Mouse (Mus musculus): ENCODE data around the gene Vmn1r192.

- TF ChIP-seq FLI1 (IDR thresholded peaks at IDR 0.05; ENCODE audit: low read length) = no peak
- TF ChIP-seq GATA1 (IDR thresholded peaks at IDR 0.05; ENCODE audit: borderline replicate concordance, low read length) = no peak
Measured at GRCm38 (mm10) chr13:22168416-22168815, 22.5 kb downstream of the Vmn1r192 start.
